Mouse (Mus musculus) limb, embryonic 12.5 days (tissue): ENCODE measurements around the gene Card14. TPM values are rescaled to one million over a fixed set of nuclear protein-coding genes. Genes with fewer than 3 reads are reported as not detected.
"Not testable (repeated sequence)": the region's sequence is repeated elsewhere in the genome, so short reads cannot be mapped to it uniquely, and the experiment has no call there.

Experiments
- ATAC-seq: fragments of 200-750 bp; cut with Nextera tagmentation; 2 replicates; pipeline ENCODE4 v1.8.0; 2017; ENCODE audit warnings: low read depth, moderate TSS enrichment; ENCODE audit not compliant: insufficient number of reproducible peaks, insufficient read depth, low FRiP score, low TSS enrichment
- H3K27ac ChIP-seq: fragments of 300-500 bp; sonication (generic); 2 replicates; pipeline ENCODE4 v1.5.1; 2016; ENCODE audit warnings: mild to moderate bottlenecking, moderate library complexity
- H3K27me3 ChIP-seq: fragments of 300-500 bp; sonication (generic); 2 replicates; pipeline ENCODE4 v1.6.1; 2016; ENCODE audit warnings: mild to moderate bottlenecking, moderate library complexity
- H3K36me3 ChIP-seq: fragments of 300-500 bp; sonication (generic); 2 replicates; pipeline ENCODE4 v1.6.1; 2016; ENCODE audit warnings: mild to moderate bottlenecking, moderate library complexity
- H3K4me1 ChIP-seq: fragments of 300-500 bp; sonication (generic); replicated peaks from 2 replicates; pipeline ENCODE4 v1.6.1; 2016
- H3K4me2 ChIP-seq: fragments of 300-500 bp; sonication (generic); 2 replicates; pipeline ENCODE4 v1.6.1; 2016; ENCODE audit warnings: mild to moderate bottlenecking, moderate library complexity
- H3K4me3 ChIP-seq: fragments of 300-500 bp; sonication (generic); replicated peaks from 2 replicates; pipeline ENCODE4 v1.5.1; 2016; ENCODE audit warnings: mild to moderate bottlenecking
- H3K9ac ChIP-seq: fragments of 300-500 bp; sonication (generic); replicated peaks from 2 replicates; pipeline ENCODE4 v1.6.1; 2016; ENCODE audit warnings: mild to moderate bottlenecking, moderate library complexity
- H3K9me3 ChIP-seq: fragments of 300-500 bp; sonication (generic); 2 replicates; pipeline ENCODE4 v1.6.1; 2016; ENCODE audit warnings: mild to moderate bottlenecking, moderate library complexity
- WGBS: fragments of 180-500 bp; shearing (Covaris S2); methylation state at CpG from one replicate; pipeline ENCODE4 v1.1.7; 2016; 5-methylcytosine and 5-hydroxymethylcytosine counted together
- polyA plus RNA-seq: library from polyadenylated mRNA; unstranded; fragments of >200 nt; fragmentation: Nextera tagmentation; extraction: Ambion mirVana; gene quantifications from 2 replicates; pipeline ENCODE4 v1.2.1, GENCODE M21; 2016

The Card14 gene
- polyA plus RNA-seq, 1 experiment from 2014 or later = 0.56 TPM

DNA sequence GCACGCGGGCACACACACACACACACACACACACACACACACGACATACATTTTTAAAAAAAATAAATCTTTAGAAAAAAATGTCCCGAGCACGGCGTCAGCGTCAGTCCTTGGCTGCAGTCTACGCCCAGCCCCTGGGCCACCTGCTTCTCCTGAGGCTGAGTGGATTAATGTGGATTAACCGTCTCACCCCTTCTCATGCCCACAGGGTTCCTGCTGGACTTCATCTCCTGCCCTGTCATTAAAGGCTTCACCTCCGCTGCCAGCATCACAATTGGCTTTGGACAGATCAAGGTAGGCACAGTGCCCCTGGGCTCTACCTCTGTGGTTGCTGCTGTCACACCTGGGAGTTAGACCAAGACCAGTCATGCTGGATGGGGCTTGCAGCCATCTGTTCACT lies 51.5 kb downstream of the Card14 start:
- peaks cover 43% of the 10 kb centered on the region for H3K36me3 ChIP-seq
- no peak overlapping the region for H3K4me3 ChIP-seq
- ATAC-seq = no peak
- no peak overlapping the region for H3K9ac ChIP-seq
- H3K9me3 ChIP-seq = no peaks in the 10 kb centered on the region
- no peak overlapping the region for H3K27ac ChIP-seq
- 89% methylated on average over 10 of the region's 10 CpGs for WGBS
- H3K4me1 ChIP-seq = peaks cover 17% of the 10 kb centered on the region
- H3K27me3 ChIP-seq = no peaks in the 10 kb centered on the region
- H3K4me2 ChIP-seq = no peak overlapping the region

DNA sequence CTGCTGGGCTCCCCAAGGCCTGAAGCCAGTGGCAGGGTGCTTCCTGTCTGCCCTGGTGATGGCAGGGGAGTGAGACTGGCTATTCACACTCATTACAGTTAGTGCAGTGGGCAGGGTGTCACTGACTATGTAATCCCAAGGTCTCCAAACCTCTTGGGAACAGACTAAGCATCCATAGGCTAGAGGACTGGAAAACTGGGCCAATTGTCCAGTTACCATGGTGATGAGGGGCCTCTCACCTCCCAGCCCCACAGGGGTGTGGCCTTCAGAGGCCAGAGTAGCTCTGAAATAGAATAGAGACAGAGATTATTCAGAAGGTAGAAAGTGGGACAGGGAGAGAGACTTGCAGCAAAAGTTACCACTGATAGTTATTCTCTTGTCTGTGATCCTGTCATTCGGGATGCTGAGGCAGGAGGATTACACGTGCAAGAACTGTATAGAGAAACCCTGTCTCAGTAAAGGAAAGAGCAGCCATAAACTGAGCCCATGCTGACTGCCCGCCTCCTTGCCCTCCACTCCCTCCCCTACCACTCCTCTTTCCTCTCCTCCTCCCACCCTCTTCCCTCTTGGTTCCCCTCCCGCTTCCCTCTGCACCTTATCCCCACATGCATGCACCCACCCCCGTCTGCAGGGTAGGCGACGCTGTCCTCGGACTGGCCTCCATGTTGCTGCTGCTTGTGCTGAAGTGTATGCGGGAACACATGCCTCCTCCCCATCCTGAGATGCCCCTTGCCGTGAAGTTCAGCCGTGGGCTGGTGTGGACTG lies 55.4 kb downstream of the Card14 start:
- no peaks in the 10 kb centered on the region; the same call in 1 of the 2 replicates for H3K4me1 ChIP-seq
- no peaks in the 10 kb centered on the region for H3K27me3 ChIP-seq
- H3K27ac ChIP-seq = no peak overlapping the region
- 42% methylated on average over 11 of the region's 11 CpGs for WGBS
- no peak for ATAC-seq
- H3K36me3 ChIP-seq = peaks cover 63% of the 10 kb centered on the region
- no peak overlapping the region for H3K4me3 ChIP-seq
- H3K4me2 ChIP-seq = peak overlapping the region; percentile 17; the same call in 1 of the 2 replicates
- no peak overlapping the region for H3K9ac ChIP-seq
- H3K9me3 ChIP-seq = no peaks in the 10 kb centered on the region

DNA sequence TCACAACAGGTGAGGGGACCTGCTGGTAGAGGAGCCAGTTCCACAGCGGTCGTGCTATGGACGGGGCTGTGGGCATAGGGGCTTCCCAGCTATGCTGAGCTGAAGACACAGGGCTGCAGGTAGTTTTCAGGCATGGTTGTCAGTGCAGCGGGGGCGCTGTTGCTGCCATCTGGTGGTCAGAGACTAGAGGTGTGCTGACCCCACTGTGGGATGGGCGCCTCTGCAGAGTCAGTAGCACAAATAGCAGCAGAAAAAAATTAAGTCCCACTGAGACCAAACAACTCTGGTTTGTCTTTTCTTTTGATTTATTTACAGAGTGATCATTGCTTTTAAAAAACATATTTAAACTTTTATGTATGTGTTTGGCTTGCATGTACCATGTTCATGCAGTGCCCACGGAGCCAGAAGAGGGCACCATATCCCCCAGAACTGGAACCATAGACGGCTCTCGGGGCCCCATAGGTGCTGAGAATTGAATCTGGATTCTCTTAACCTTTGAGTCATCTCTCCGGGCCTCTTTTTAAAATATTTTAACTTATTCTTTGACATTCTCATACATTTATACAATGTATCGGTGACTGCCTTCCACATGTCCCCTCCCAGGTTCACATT lies 56.1 kb downstream of the Card14 start:
- ATAC-seq = peak; percentile 88
- H3K27ac ChIP-seq = no peak overlapping the region
- peak overlapping the region; percentile 17; the same call in 1 of the 2 replicates for H3K4me2 ChIP-seq
- H3K4me3 ChIP-seq = no peak overlapping the region
- H3K9me3 ChIP-seq = no peaks in the 10 kb centered on the region
- peaks cover 66% of the 10 kb centered on the region for H3K36me3 ChIP-seq
- 31% methylated on average over 11 of the region's 11 CpGs for WGBS
- no peak overlapping the region for H3K9ac ChIP-seq
- H3K4me1 ChIP-seq = no peaks in the 10 kb centered on the region; the same call in 1 of the 2 replicates
- no peaks in the 10 kb centered on the region for H3K27me3 ChIP-seq

DNA sequence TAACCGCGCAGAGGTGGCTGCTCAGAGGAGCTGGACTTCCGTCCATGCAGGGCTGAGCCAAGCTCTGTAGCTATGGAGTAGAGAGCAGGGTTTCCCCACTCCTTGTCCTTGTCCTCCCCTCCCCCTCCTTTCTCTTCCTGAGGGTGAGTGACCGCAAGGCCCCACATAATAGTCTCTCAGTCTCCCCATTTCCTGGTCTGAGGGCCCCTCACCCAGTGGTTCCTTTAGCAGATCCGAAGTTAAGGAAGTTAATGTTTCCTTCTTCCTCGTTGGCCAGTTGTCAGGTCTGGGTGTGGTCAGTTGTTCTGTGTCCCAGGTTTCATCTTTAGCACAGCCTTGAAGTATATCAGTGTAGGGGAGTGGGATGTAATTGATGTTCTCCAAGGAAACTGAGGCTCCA lies 67.9 kb downstream of the Card14 start:
- no peak overlapping the region for H3K9ac ChIP-seq
- no peaks in the 10 kb centered on the region for H3K27me3 ChIP-seq
- 83% methylated on average over 6 of the region's 6 CpGs for WGBS

DNA sequence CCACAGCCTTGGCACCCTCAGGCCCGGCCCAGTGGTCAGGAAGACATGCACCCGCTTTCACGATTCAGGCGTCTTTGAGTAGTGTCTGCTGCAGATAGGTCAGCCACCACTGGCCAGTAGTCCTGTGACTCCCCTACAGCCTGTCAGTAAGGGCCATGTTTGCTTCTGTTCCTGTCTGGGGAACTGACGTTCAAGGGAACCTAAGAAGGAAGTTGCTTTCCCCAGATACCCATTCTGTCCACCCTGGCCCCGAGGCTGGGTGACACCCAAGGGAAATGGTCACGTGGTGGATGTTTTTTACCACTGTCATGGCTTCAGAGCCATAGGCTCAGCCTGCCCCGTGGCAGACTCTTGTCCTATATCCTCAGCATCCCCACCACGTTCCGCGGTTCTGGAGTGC lies 69.8 kb downstream of the Card14 start:
- no peak overlapping the region for H3K4me2 ChIP-seq
- ATAC-seq = no peak
- WGBS = 96% methylated on average over 11 of the region's 11 CpGs
- H3K27ac ChIP-seq = no peak overlapping the region
- peaks cover 30% of the 10 kb centered on the region for H3K36me3 ChIP-seq
- H3K9me3 ChIP-seq = no peaks in the 10 kb centered on the region
- 0 out of 2 replicates have a peak, but pooled peaks cover 6% of the 10 kb centered on the region for H3K4me1 ChIP-seq
- no peak overlapping the region for H3K9ac ChIP-seq
- H3K27me3 ChIP-seq = no peaks in the 10 kb centered on the region
- no peak overlapping the region for H3K4me3 ChIP-seq

More for the DNA sequence above, 67.9 kb downstream of the Card14 start:
- no peak overlapping the region for H3K4me3 ChIP-seq
- H3K9me3 ChIP-seq = no peaks in the 10 kb centered on the region
- no peak overlapping the region for H3K4me2 ChIP-seq
- ATAC-seq = no peak
- no peak overlapping the region for H3K27ac ChIP-seq
- peaks cover 29% of the 10 kb centered on the region for H3K36me3 ChIP-seq
- H3K4me1 ChIP-seq = 0 out of 2 replicates have a peak, but pooled peaks cover 6% of the 10 kb centered on the region

DNA sequence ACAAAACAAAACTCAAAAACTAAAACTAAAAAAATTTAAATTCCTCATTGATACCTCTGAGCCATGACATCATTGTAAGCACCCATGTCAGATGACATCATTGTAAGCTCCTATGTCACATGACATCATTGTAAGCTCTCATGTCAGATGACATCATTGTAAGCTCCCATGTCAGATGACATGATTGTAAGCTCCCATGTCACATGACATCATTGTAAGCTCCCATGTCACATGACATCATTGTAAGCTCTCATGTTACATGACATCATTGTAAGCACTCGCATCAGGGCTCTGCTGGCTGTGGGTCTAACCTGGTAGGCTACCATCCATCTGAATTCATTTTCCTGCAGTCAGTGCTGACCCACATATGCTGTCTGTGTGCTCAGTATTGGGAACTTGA lies 71.0 kb downstream of the Card14 start:
- H3K9ac ChIP-seq = no peak overlapping the region
- ATAC-seq = no peak

DNA sequence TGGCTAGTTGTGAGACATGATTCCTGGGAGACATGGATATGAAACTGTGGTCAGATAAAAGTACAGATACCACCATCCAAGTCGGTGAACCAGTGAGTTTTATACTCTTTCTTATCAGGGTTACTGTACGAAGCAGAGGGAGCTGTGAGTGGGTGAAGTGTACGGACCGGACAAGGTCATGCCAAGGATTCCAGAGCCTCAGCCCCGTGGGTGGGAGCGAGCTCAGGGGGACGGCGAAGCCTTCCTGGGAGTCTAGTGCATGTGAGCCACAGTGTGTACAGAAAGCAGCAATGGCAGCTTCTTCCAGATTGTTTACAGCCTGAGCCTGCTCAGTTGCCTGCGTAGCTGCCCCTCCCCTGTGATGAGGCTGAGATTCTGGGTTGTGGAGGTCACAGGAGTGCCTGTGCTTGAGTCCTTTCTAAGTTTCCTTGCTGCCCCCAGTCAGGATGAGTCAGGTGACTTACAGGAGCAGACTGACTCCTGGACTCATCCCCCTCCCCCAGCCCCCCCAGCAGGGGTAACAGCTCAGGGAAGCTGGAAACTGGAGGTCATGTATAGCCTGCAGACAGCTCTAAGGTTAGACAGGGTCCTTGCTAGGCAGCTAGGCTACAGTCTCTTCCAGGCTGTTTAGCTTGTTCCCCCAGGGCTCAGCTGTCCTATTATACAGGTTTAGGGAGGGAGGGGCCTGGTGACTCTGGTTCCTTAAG lies 74.2 kb downstream of the Card14 start:
- no peak overlapping the region for H3K4me3 ChIP-seq
- ATAC-seq = no peak
- H3K36me3 ChIP-seq = peaks cover 30% of the 10 kb centered on the region
- H3K27me3 ChIP-seq = no peaks in the 10 kb centered on the region
- WGBS = 83% methylated on average over 9 of the region's 9 CpGs
- H3K4me1 ChIP-seq = no peaks in the 10 kb centered on the region
- H3K9me3 ChIP-seq = no peaks in the 10 kb centered on the region; the same call in 1 of the 2 replicates
- no peak overlapping the region for H3K4me2 ChIP-seq
- H3K27ac ChIP-seq = no peak overlapping the region
- no peak overlapping the region for H3K9ac ChIP-seq

More for the DNA sequence above, 71.0 kb downstream of the Card14 start:
- Histone ChIP-seq H3K4me1 (0 out of 2 replicates have a peak, but pooled peaks cover 6% of the 10 kb centered on the region), H3K27me3 (no peaks in the 10 kb centered on the region), H3K9me3 (no peaks in the 10 kb centered on the region), H3K27ac (no peak overlapping the region), H3K36me3 (peaks cover 30% of the 10 kb centered on the region), H3K4me3 (no peak overlapping the region), H3K4me2 (no peak overlapping the region)
- WGBS = 90% methylated on average over 1 of the region's 1 CpGs

DNA sequence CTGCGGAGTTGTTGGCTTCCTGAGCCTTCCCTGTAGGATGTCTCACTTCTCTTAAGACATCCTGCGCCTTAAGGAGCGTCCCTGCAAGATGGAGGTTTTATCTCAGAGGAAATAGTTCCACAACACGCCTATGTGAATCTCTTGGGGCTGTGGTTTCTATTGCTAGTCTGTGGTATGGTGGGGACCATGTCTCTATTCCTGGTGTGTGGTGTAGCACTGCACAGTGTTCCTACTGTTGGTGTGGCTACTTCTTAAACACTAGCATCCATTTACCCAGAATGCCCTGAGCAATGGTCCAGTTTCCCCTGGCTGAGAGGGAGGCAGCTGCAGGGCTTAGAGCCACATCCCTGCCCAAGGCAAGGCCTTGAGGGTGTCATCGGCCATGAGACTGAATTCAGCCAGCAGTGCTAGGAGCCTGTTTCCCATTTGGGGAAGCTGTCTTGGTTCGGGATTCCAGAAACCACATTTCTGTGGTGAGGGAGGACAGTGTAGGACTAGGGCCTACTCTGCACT lies 74.8 kb downstream of the Card14 start:
- no peak for ATAC-seq

DNA sequence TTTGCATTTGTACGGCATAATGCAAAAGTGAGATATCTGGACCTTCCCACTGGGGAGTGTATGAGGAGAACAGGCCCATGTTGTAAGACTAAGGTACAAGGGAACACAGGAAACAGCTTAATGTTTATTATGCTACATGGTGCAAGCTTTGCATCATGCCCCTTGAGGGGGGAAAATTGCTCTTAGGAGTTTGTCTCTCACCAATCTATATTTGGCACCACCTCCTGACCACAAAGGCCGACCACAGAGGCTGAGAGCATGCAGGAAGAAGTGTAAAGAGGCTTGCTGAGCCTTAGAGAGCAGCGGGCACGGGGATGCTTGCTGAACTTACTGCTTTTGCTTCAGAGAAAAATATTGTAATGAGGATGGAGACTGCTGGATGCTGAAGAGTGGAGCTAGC lies 77.3 kb downstream of the Card14 start:
- 79% methylated on average over 4 of the region's 4 CpGs for whole genome bisulfite sequencing

More for the DNA sequence above, 74.8 kb downstream of the Card14 start:
- Histone ChIP-seq H3K27me3 (0 out of 2 replicates have a peak, but pooled peaks cover under 1% of the 10 kb centered on the region), H3K4me3 (no peak overlapping the region), H3K4me1 (no peaks in the 10 kb centered on the region), H3K27ac (no peak overlapping the region), H3K4me2 (no peak overlapping the region), H3K36me3 (peaks cover 26% of the 10 kb centered on the region), H3K9ac (no peak overlapping the region), H3K9me3 (no peaks in the 10 kb centered on the region; the same call in 1 of the 2 replicates)
- WGBS = 75% methylated on average over 6 of the region's 6 CpGs

DNA sequence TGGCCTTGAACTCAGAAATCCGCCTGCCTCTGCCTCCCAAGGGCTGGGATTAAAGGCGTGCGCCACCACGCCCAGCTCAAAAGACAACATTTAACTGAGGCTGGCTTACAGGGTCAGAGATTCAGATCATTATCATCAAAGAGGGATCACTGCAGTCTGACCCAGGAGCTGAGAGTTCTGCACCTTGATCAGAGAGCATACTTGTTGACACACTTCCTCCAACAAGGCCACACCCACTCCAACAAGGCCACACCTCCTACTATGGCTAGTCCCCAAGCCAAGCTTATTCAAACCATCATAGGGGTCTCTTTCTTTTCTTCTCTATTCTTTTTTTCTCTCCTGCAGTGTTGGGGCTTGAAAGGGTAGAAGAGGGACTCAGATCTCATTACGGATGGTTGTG lies 78.7 kb downstream of the Card14 start:
- WGBS = 92% methylated on average over 5 of the region's 5 CpGs
- Histone ChIP-seq H3K27ac (no peak overlapping the region), H3K4me3 (no peak overlapping the region), H3K4me1 (peaks cover 12% of the 10 kb centered on the region), H3K36me3 (no peaks in the 10 kb centered on the region; the same call in 1 of the 2 replicates), H3K9me3 (no peaks in the 10 kb centered on the region; the same call in 1 of the 2 replicates), H3K4me2 (no peak overlapping the region), H3K9ac (no peak overlapping the region), H3K27me3 (peaks cover 40% of the 10 kb centered on the region)
- ATAC-seq = no peak

More for the DNA sequence above, 77.3 kb downstream of the Card14 start:
- Histone ChIP-seq H3K27ac (no peak overlapping the region), H3K36me3 (peaks cover 6% of the 10 kb centered on the region), H3K9me3 (no peaks in the 10 kb centered on the region; the same call in 1 of the 2 replicates), H3K4me1 (peaks cover 5% of the 10 kb centered on the region; the same call in 1 of the 2 replicates), H3K4me2 (no peak overlapping the region), H3K9ac (no peak overlapping the region), H3K27me3 (peaks cover 26% of the 10 kb centered on the region), H3K4me3 (no peak overlapping the region)
- no peak for ATAC-seq

DNA sequence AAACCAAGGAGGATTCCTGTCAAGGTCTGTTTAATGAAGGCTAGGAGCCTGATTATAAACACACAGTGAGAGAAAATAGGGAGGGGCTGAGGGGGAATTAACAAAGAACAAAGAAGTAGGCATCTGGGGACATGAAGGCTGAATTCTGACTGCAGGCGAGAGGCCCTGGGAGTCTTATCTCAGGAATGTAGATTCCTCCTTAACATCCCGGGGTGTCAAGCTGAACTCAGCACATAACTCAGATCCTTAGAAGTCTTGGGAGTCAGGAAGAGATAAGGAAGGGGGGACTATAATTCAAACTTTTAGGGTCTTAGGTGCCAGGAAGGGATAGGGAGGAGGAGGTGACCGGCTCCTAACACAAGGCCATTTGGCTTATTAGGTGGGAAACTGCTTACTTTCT lies 79.7 kb downstream of the Card14 start:
- peaks cover 22% of the 10 kb centered on the region for H3K4me1 ChIP-seq
- H3K9ac ChIP-seq, ATAC-seq, H3K36me3 ChIP-seq, H3K4me3 ChIP-seq, H3K9me3 ChIP-seq, H3K27ac ChIP-seq, H3K4me2 ChIP-seq: not testable (repeated sequence)
- peaks cover 49% of the 10 kb centered on the region for H3K27me3 ChIP-seq
- 14% methylated on average over 3 of the region's 3 CpGs for WGBS
